Mouse (Mus musculus) B cell, adult 2 months (primary cell): ENCODE measurements around the gene Eif3l.
"Not testable (repeated sequence)": the region's sequence is repeated elsewhere in the genome, so short reads cannot be mapped to it uniquely, and the experiment has no call there.

ENCODE experiments used
- DNase-seq, 2 experiments: peaks; one replicate each; pipeline ENCODE4 v3.0.0; 2022

Gene Eif3l

DNA sequence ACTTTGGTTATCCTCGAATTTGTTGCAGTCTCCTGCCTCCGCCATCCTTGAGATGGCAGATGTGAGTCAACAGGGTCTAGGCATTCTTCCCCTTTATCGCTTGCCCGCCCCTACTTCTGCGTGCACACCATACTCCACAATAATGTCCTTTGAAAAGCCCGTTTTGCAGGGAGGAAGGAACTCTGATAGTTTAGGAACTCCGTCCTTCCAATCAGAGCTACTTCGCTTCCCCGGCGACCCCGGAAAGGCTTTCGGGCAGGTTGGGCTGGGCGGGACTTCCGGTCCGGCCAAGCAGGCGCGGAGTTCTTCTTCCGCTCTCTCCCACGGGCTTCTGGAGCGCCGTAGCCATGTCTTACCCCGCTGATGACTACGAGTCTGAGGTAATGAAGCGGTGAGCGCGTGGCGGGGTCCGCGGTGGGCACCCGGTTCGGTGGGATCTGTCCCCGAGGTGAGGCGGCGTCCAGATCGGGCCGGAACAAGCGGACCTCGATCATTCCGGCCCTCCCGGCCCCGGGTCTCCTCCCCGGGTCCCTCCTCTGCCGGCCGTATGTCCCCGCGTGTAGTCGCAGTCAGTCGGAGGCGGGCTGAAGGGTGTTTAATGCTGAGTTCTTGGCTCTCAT lies at the start of gene Eif3l:
Gene Eif3l (plus strand): TSS at position 267 of the 620 bp plus-strand sequence.
- DNase-seq, result peak; percentile 83 to 84

GRCm38 (mm10) chr15:79025687-79026308 lies 49.2 kb upstream of the Eif3l start:
- no peak for DNase-seq

DNA sequence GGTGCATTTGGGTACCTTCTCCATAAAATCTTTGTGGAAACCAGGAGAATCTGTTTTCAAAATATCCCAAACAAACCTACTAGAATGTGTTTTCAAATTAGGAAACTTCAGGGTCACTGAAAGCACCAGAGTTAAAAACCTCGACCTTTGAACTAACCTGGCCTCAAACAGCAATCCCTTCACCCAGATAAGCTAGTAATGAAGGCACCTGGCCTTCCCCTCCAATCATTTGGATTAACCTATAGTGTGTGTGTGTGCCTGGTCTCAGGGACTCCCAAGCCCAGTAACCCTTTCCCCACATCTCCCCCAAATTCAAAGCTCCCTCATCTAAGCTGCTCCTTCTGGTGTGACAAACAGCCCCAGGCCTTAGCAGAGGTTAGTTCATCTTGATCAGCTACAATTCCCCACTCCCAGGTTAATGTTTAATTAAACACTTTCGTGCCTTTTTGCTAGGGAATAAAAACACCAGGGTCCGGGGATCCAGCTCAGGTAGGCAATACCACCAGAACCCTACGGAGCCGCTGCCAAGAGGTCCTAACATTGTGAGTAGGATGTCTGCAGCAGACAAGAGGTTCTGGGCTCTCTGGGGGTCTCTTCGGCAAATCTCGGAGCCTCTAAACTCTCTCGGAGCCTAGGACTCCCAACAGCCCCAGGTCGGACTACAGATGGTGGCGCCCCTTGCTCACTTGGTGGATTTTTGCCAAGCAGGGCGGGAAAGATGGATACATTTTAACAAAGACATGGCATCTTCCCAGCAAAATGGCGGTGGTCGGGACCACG lies 48.3 kb upstream of the Eif3l start:
- DNase-seq, result no peak

DNA sequence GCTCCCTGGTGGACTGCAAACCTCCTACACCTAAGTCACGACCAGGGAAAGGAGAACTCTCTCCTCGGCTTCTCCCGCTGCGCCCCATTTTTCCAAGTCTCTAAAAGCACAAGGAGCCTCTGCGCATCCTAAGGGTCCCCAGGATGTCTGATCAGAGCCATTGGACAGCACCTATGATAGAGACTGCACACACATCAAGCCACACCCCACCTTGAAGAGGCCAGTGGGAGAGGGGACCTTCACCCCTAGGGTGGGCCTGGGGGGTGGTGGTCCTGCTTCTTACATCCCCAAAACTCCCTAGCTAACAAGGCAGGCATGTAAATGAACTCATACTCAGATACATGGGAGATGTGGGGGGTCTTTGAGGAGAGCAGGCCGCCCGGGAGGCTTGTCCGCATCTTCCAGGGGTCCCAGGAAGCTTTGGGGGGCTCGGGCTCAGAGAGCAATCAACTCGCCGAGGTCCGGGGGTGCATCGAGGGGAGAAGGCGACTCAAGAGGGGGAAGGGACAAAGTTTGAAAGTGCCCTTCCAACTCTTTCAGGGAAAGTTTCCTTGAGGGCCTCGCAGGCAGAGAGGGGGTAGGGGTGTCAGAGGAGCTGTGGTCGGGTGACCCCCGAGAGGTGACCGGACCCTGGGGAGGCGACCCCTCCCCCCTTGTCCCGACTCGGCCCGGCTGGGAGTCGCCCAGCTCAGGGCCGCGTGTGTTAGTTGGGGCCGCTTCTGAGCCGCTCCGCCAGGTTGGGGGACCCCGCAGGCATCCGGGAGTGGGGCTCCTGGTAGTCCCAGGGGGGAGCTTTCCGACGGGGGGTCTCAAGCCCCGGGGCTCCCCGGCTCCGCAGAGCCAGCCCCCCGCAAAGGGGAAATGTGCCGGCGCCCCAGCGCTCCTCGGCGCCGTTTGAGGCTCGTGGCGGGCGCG lies 47.4 kb upstream of the Eif3l start:
- peak; percentile 20 to 21 for DNase-seq

DNA sequence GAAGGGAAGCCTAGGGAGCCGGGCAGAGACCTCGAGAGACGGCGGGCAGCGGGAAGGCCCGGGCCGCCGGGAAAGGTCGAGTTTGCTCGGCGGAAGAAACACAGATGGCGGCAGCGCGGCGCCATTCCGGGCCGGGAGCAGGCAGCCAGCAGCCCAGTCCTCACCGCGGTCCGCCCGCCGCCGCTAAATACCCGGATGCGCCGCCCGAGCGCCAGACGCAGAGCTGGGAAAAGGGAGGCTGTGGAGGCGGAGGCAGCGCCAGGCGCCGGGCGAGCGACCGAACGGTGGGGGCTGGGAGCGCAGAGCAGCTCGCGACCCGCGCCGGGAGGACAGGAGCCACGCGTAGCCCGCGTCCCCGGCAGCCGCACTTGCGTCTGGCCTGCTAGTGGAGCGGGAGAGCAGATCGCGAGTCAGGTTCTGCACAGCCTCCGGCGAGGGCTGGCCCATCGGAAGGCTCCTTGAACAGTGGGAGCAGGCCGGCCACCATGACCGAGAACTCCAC lies 46.7 kb upstream of the Eif3l start, which contains the start of gene H1f0:
Gene H1f0 (plus strand): TSS at position 214 of the 502 bp plus-strand sequence.
- peak; percentile 84 to 85 for DNase-seq

DNA sequence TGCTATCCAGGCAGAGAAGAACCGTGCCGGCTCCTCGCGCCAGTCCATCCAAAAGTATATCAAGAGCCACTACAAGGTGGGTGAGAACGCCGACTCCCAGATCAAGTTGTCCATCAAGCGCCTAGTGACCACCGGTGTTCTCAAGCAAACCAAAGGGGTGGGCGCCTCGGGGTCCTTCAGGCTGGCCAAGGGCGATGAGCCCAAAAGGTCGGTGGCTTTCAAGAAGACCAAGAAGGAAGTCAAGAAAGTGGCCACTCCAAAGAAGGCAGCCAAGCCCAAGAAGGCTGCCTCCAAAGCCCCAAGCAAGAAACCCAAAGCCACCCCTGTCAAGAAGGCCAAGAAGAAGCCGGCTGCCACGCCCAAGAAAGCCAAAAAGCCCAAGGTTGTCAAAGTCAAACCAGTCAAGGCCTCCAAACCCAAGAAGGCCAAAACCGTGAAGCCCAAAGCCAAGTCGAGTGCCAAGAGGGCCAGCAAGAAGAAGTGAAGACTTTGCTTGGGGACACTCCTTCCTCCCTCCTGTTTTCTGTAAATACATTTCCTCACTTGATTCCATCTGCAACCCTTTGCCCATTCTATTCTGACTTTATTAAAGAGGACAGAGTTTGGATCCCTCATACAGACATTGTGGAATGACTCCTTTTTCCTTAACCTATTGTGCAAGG lies 46.0 kb upstream of the Eif3l start:
- no peak for DNase-seq

DNA sequence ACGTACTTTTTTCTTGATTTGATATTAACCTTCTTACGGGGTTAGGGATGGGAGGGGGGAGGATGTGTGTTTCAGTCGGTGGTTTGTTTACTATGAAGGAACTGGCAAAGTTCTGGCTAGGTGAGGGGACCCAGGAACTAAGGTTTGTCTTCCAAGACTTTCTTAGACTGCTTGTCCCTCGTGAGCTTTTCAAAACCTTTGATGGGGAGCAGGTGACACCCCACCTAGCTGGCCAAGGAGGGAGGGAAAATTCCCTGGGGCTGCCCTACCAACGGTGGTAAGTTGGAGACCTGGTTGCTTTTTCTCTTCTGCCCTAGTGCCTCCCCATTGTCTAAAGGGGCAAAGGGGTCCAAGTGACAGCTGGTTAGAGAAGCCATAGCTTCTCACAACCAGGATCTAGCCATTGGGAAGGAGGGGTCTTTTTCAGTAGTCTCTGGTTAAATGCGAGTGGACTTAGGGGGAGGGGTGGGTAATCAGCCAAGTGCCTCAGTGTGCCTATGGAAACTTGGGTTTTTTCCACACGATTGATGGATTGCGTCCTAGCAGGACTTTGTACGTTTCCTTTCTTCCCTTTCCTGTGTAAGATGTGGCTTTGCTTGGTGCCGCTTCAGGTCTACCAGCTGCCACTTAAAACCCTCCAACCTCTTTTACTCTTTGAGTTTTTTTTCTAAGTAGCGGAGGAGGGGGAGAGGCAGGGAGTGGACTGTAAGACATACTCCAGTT lies 45.3 kb upstream of the Eif3l start:
- no peak for DNase-seq

- DNase-seq, result peak; percentile 45 to 51
These were observed 44.2 kb upstream of the Eif3l start for GRCm38 (mm10) chr15:79030551-79031435.

GRCm38 (mm10) chr15:79031908-79032307 lies 43.1 kb upstream of the Eif3l start:
- DNase-seq, result not testable (repeated sequence)

- peak; percentile 84 to 86 for DNase-seq
These were observed 37.1 kb upstream of the Eif3l start for GRCm38 (mm10) chr15:79037913-79038328.

DNA sequence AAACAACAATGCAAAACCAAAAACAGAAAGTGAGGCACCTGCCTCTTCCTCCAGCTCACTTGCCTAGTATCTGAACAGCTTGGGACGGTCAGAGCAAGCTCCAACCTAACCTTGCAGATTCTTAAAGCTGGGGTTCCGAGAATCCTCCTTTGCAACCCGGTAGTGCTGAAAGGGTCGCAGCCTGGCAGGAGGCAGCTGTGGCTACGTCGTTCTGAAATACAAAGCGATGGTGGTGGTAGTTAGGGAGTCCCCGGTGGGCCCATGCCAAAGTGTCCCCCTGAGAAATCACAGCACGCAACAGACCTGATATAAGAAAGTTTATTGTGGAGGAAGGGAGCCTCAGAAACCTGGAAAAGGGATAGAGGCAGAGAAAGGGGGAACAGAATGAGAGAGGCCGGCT lies 36.6 kb upstream of the Eif3l start:
- DNase-seq, result no peak

- DNase-seq, result peak; percentile 88 to 91
These were observed 36.1 kb upstream of the Eif3l start for GRCm38 (mm10) chr15:79038853-79039252.

DNA sequence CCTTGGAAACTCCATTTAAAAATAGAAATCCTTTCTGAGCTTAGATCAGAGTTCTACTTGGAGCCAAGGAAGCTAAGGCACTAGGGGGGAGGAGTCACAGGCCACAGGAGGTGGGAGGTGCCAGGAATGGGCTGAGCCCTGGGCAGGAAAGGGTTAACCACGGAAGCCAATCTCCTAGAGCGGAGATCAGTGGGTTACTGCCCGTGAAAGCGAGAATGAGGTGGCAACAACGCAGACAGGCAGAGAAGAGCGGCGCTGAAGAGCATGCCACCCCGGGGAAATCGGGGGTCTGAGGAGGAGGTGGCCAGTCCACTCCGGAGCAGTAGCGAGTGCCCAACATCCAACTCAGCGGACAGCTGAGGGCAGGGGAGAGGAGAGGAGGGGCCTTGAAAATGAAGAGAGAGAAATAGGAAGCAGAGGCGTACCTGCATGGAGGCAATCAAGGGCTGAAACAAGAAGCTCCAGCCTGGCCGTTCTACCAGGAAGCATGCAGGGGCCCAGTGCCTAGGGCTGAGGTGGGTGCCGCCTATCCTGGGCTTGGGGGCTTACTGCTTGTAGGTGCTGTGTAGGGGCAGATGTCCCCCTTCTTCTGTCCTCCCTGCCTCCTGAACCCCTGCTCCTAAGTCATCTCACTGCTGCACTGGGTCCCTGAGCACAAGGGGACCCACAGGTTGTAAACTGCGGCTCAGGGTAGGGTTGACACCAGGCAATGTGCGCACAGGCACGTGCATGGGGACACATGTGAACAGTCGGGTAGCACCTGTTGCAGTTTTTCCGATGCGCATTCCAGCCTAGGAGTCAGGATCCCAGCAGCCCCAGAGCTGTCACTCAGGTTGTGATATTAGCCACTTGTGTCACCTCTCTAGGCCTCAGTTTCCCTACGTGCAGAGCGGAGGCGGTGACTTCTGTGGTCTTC lies 34.2 kb upstream of the Eif3l start:
- DNase-seq, result no peak

- no peak for DNase-seq
These were observed 33.4 kb upstream of the Eif3l start, which contains the start of gene Galr3 for GRCm38 (mm10) chr15:79041585-79041984. Gene Galr3 (plus strand): TSS chr15:79041885.

- DNase-seq, result no peak
These were observed 32.1 kb upstream of the Eif3l start for GRCm38 (mm10) chr15:79042721-79043491.

- DNase-seq, result no peak
These were observed 30.1 kb upstream of the Eif3l start for GRCm38 (mm10) chr15:79044837-79045236.

GRCm38 (mm10) chr15:79048186-79048585 lies 26.8 kb upstream of the Eif3l start:
- DNase-seq, result no peak
